Mouse (Mus musculus) intestine, embryonic 14.5 days (tissue): ENCODE results near the gene Wnt3a. TPM values are rescaled to one million over a fixed set of nuclear protein-coding genes. Genes with fewer than 3 reads are reported as not detected.

Experiments
- ATAC-seq: fragments of 200-750 bp; cut with Nextera tagmentation; replicated peaks from 2 replicates; pipeline ENCODE4 v1.8.0; 2017; ENCODE audit warnings: low read depth, moderate number of reproducible peaks, moderate TSS enrichment, moderate library complexity; ENCODE audit not compliant: low FRiP score, low TSS enrichment
- DNase-seq: peaks from one replicate; pipeline ENCODE4 v3.0.0-alpha.2; 2018; ENCODE audit warnings: low spot score
- H3K27ac ChIP-seq: fragments of 300-500 bp; sonication (generic); 2 replicates; pipeline ENCODE4 v1.5.1; 2014; ENCODE audit warnings: low read depth, mild to moderate bottlenecking, control low read depth
- H3K27me3 ChIP-seq: fragments of 300-500 bp; sonication (generic); replicated peaks from 2 replicates; pipeline ENCODE4 v1.6.1; 2014; ENCODE audit warnings: low read length, control low read depth; ENCODE audit not compliant: control insufficient read depth, insufficient read depth
- H3K36me3 ChIP-seq: fragments of 300-500 bp; sonication (generic); 2 replicates; pipeline ENCODE4 v1.6.1; 2014; ENCODE audit warnings: low read length, control low read depth; ENCODE audit not compliant: control insufficient read depth, insufficient read depth
- H3K4me1 ChIP-seq: fragments of 300-500 bp; sonication (generic); replicated peaks from 2 replicates; pipeline ENCODE4 v1.6.1; 2014; ENCODE audit warnings: low read length, control low read depth, mixed read lengths; ENCODE audit not compliant: control insufficient read depth, insufficient read depth
- H3K4me2 ChIP-seq: fragments of 300-500 bp; sonication (generic); 2 replicates; pipeline ENCODE4 v1.6.1; 2014; ENCODE audit warnings: low read length
- H3K4me3 ChIP-seq: fragments of 300-500 bp; sonication (generic); 2 replicates; pipeline ENCODE4 v1.5.1; 2014; ENCODE audit warnings: low read depth, low read length, control low read depth, mixed read lengths
- H3K9ac ChIP-seq: fragments of 300-500 bp; sonication (generic); 2 replicates; pipeline ENCODE4 v1.6.1; 2014; ENCODE audit warnings: mild to moderate bottlenecking, low read length
- H3K9me3 ChIP-seq: fragments of 300-500 bp; sonication (generic); 2 replicates; pipeline ENCODE4 v1.6.1; 2016; ENCODE audit warnings: low read length, control low read depth; ENCODE audit not compliant: control insufficient read depth
- WGBS: fragments of 180-500 bp; shearing (Covaris S2); extraction: QIAGEN DNeasy Blood & Tissue Kit; methylation state at CpG from one replicate; pipeline ENCODE4 v1.1.7; 2014; 5-methylcytosine and 5-hydroxymethylcytosine counted together
- polyA plus RNA-seq: library from polyadenylated mRNA; unstranded; fragments of >200 nt; fragmentation: Nextera tagmentation; extraction: Ambion mirVana; gene quantifications from 2 replicates; pipeline ENCODE4 v1.2.1, GENCODE M21; 2014

The Wnt3a gene
- polyA plus RNA-seq, 1 experiment from 2014 or later = not detected

- no peaks in the 10 kb centered on the region for H3K9me3 ChIP-seq
- ATAC-seq = no peak; the same call in 1 of the 2 replicates
- H3K4me3 ChIP-seq = no peak overlapping the region
- 49% methylated on average over 5 of the region's 5 CpGs for WGBS
- H3K4me1 ChIP-seq = no peaks in the 10 kb centered on the region
- H3K36me3 ChIP-seq = no peaks in the 10 kb centered on the region
- no peaks in the 10 kb centered on the region for H3K27me3 ChIP-seq
- DNase-seq = peak; percentile 83
- no peak overlapping the region for H3K4me2 ChIP-seq
- no peak overlapping the region for H3K27ac ChIP-seq
- no peak overlapping the region for H3K9ac ChIP-seq
Observed at GRCm38 (mm10) chr11:59330560-59330959, 40.0 kb upstream of the Wnt3a start.

- H3K27me3 ChIP-seq = no peaks in the 10 kb centered on the region
- H3K36me3 ChIP-seq = no peaks in the 10 kb centered on the region
- H3K4me1 ChIP-seq = peaks cover 8% of the 10 kb centered on the region; the same call in 1 of the 2 replicates
- WGBS = 49% methylated on average over 6 of the region's 6 CpGs
- no peak overlapping the region for H3K27ac ChIP-seq
- no peak overlapping the region for H3K9ac ChIP-seq
- H3K9me3 ChIP-seq = no peaks in the 10 kb centered on the region
- no peak overlapping the region for H3K4me2 ChIP-seq
- DNase-seq (no peak), ATAC-seq (no peak)
- no peak overlapping the region for H3K4me3 ChIP-seq
Observed at GRCm38 (mm10) chr11:59329616-59330015, 39.1 kb upstream of the Wnt3a start.

GRCm38 (mm10) chr11:59327625-59328024 lies 37.1 kb upstream of the Wnt3a start:
- no peak for ATAC-seq
- Histone ChIP-seq H3K9me3 (no peaks in the 10 kb centered on the region), H3K27ac (no peak overlapping the region), H3K27me3 (no peaks in the 10 kb centered on the region), H3K9ac (no peak overlapping the region), H3K36me3 (no peaks in the 10 kb centered on the region), H3K4me3 (no peak overlapping the region), H3K4me2 (no peak overlapping the region), H3K4me1 (peaks cover 8% of the 10 kb centered on the region; the same call in 1 of the 2 replicates)
- no peak for DNase-seq
- WGBS = 83% methylated on average over 18 of the region's 18 CpGs

GRCm38 (mm10) chr11:59324777-59325176 lies 34.2 kb upstream of the Wnt3a start:
- 38% methylated on average over 5 of the region's 5 CpGs for WGBS
- H3K9ac ChIP-seq = no peak overlapping the region
- no peaks in the 10 kb centered on the region for H3K9me3 ChIP-seq
- H3K4me3 ChIP-seq = no peak overlapping the region
- H3K4me1 ChIP-seq = peaks cover 8% of the 10 kb centered on the region; the same call in 1 of the 2 replicates
- H3K27me3 ChIP-seq = no peaks in the 10 kb centered on the region
- no peaks in the 10 kb centered on the region for H3K36me3 ChIP-seq
- no peak overlapping the region for H3K4me2 ChIP-seq
- H3K27ac ChIP-seq = no peak overlapping the region
- ATAC-seq (no peak), DNase-seq (no peak)

GRCm38 (mm10) chr11:59322988-59323387 lies 32.4 kb upstream of the Wnt3a start:
- Histone ChIP-seq H3K4me3 (no peak overlapping the region), H3K27me3 (no peaks in the 10 kb centered on the region), H3K4me1 (peaks cover 8% of the 10 kb centered on the region; the same call in 1 of the 2 replicates), H3K9me3 (no peaks in the 10 kb centered on the region), H3K9ac (no peak overlapping the region), H3K36me3 (no peaks in the 10 kb centered on the region), H3K27ac (no peak overlapping the region), H3K4me2 (no peak overlapping the region)
- no peak for DNase-seq
- no peak for ATAC-seq
- 82% methylated on average over 3 of the region's 3 CpGs for WGBS

GRCm38 (mm10) chr11:59316517-59316916 lies 26.0 kb upstream of the Wnt3a start:
- no peak overlapping the region for H3K9ac ChIP-seq
- WGBS = 58% methylated on average over 6 of the region's 6 CpGs

GRCm38 (mm10) chr11:59313944-59314343 lies 23.4 kb upstream of the Wnt3a start:
- Histone ChIP-seq H3K4me1 (peaks cover 27% of the 10 kb centered on the region), H3K9ac (no peak overlapping the region), H3K4me3 (no peak overlapping the region), H3K4me2 (no peak overlapping the region), H3K36me3 (no peaks in the 10 kb centered on the region), H3K27ac (no peak overlapping the region), H3K27me3 (0 out of 2 replicates have a peak, but pooled peaks cover 2% of the 10 kb centered on the region), H3K9me3 (no peaks in the 10 kb centered on the region)
- ATAC-seq = no peak
- 36% methylated on average over 11 of the region's 11 CpGs for WGBS
- DNase-seq = no peak

More at GRCm38 (mm10) chr11:59316517-59316916, 26.0 kb upstream of the Wnt3a start:
- Histone ChIP-seq H3K4me3 (no peak overlapping the region), H3K27ac (no peak overlapping the region), H3K4me1 (peaks cover 13% of the 10 kb centered on the region), H3K4me2 (no peak overlapping the region), H3K27me3 (no peaks in the 10 kb centered on the region), H3K9me3 (no peaks in the 10 kb centered on the region), H3K36me3 (no peaks in the 10 kb centered on the region)
- ATAC-seq = no peak
- no peak for DNase-seq

- WGBS = 59% methylated on average over 17 of the region's 17 CpGs
- Histone ChIP-seq H3K27ac (no peak overlapping the region), H3K4me1 (peaks cover 32% of the 10 kb centered on the region), H3K4me2 (no peak overlapping the region), H3K27me3 (0 out of 2 replicates have a peak, but pooled peaks cover 2% of the 10 kb centered on the region), H3K36me3 (no peaks in the 10 kb centered on the region), H3K4me3 (no peak overlapping the region), H3K9ac (no peak overlapping the region), H3K9me3 (no peaks in the 10 kb centered on the region)
- DNase-seq = no peak
- ATAC-seq = no peak
Observed at GRCm38 (mm10) chr11:59313029-59313811, 22.7 kb upstream of the Wnt3a start.

GRCm38 (mm10) chr11:59312501-59312900 lies 21.9 kb upstream of the Wnt3a start:
- H3K4me3 ChIP-seq = no peak overlapping the region
- no peak for DNase-seq
- H3K4me2 ChIP-seq = no peak overlapping the region
- no peak overlapping the region for H3K9ac ChIP-seq
- H3K36me3 ChIP-seq = no peaks in the 10 kb centered on the region
- 47% methylated on average over 8 of the region's 8 CpGs for WGBS
- no peak for ATAC-seq
- H3K9me3 ChIP-seq = no peaks in the 10 kb centered on the region
- H3K4me1 ChIP-seq = peaks cover 38% of the 10 kb centered on the region
- H3K27ac ChIP-seq = no peak overlapping the region
- peaks cover 9% of the 10 kb centered on the region for H3K27me3 ChIP-seq
